Mouse (Mus musculus) E14TG2a.4 (cell line): ENCODE data around the gene Pcnx3.
A peak's percentile ranks its signal among the peaks of the same experiment; 100 is the strongest.

Source experiments
- CTCF ChIP-seq: conservative IDR thresholded peaks from 2 replicates; pipeline ENCODE4 v1.5.1; 2014; ENCODE audit warnings: low read length
- NANOG ChIP-seq: IDR thresholded peaks from 2 replicates; pipeline ENCODE4 v1.6.1; 2014; ENCODE audit warnings: borderline replicate concordance, low read length, mixed read lengths
- POU5F1 ChIP-seq: IDR thresholded peaks from 2 replicates; pipeline ENCODE4 v1.6.1; 2014; ENCODE audit warnings: low read length, borderline replicate concordance

GRCm38 (mm10) chr19:5715793-5716688 lies 27.3 kb upstream of the Pcnx3 start:
- TF ChIP-seq CTCF (peak; percentile 47), NANOG (no peak), POU5F1 (no peak)
